Mouse (Mus musculus) cerebellum, adult 8-10 months (tissue): ENCODE data around the gene Dnal4.

ENCODE experiments used
- DNase-seq: peaks from one replicate; pipeline ENCODE4 v3.0.0; 2022

Gene Dnal4

DNA sequence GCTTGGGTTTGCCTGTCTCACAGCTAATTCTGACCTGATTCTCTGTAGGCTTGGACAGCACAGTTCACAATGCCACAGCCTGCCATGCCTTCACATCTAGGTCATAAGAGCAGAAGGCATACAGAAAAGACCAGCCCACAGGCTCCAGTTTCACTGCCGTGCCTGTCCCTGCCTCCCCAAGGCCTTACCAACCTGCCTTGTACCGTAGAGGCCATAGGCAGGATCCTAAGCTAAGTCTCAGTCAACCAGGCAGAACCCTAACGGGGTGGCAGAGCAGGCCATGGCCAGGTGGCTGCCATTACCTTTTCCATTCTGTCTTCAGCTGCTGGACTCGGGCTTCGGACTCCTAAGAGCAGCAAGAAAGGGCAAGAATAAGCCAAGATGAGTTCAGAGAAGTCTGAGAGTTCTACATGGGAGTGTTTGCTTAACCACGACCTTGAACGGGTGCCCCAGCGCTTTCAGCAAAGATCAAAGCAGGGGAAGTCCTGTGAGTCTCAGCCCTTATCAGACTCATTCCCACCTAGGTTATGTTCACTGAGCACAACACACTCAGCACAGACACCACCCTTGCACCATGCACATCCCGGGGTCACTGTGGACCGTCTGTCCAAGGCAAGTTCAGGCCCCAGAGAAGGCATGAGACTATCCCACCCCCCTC, 48.8 kb downstream of the Dnal4 start:
- DNase-seq: no peak

DNA sequence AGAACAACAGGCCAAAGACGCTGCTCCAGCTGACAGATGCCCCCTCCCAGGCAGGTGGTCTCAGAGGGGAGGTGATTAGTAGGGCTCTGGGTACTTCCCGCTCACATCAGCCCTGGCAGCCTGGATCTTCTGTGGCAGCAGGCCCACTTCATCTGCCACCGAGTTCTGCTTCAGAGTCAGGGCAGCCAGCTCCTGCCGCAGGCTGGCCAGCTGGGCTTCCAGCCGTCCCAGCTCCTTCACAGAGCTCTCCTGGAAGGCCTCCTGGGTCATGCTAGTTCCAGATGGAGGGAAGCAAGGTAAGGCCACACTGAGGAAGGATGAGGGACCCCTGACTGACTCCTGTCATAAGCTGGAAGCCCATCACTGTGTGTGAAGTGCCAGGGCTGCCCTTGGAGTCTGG, 49.3 kb downstream of the Dnal4 start:
- no peak for DNase-seq

DNA sequence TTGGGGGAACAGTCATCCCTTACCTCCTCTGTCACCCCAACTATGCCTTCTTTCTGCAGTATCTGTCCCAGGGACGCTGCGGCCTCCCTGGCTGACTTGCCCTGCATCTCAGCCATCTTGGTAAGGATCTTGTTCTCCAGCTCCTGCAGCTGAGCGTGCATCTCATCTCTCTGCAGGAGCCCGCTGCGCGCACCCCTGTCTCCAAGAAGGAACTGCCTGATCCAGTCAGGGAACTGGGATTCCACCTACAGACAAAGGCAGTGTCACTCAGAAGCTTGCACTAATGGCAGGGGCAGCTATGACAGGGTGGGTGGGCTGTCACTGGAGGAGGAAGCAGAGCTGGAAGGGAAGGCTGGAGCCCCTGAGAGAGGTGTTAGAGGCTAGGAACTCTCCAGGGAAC, 49.8 kb downstream of the Dnal4 start:
- DNase-seq: no peak

DNA sequence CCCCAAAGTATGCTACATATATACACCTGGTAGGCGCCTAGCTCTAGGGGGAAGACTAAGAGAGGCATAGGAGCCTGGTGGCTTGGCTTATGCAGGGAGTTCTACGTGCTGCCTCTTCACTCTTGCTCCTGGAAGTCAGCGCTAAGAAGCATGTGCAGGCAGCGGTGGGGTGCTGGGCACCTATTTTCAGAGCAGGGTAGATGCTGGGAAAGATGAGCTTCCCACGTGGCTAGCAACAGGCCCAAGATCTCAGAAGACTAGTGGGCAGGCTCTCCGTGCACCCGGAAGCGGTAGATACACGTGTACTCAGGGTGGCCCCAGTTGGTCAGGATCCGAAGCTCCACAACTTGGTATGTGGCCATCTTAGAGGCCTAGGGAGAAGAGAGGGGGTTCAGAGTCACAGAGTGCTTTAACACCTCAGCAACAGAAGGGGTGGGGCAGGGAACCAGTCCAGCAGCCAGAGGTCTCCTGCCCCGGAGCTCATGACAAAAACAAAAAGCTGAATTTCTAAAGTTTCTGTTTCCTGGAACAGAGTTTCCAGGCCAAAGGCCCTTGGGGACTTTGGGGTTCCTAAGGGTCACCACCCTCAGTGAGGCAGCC, 52.4 kb downstream of the Dnal4 start:
- DNase-seq: no peak

DNA sequence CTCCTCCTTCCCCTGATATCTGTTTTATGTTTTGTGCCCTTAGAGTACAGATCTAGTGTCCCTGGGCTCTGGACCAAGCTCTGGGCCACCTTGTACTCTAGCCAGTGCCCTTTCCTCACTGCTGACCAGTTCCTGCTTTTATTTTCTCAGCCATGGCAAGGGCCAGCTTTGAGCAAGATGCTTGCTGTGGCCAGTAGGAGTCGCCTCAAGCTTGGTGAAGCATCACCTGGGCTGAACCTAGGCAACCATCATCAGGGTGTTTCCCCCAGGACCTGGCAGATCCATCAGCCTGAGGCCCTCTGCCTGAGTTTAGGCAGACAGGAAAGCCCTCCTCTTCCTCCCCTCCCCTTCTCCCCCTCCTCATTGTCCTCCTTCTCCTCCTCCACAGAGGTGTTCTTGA, 54.2 kb downstream of the Dnal4 start:
- DNase-seq: no peak

DNA sequence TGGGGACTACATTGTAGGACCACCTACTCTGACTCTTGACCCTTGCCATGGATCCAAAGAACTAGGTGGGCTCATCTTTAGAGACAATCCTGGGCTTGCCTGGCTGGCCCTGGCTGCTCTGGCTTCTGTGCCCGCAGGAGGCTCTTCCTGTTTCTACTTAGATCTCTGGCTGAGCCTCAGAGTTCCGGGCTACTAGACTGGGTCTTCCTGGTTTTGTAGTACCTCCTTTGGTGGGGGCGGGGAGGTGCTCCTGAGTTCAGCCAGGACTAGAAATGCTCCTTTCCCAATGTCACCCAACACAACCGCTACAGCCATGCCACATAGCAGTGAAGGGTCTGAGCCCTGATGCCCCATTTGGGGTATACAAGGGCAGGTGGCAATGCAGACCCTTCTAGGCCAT, 56.9 kb downstream of the Dnal4 start:
- no peak for DNase-seq

DNA sequence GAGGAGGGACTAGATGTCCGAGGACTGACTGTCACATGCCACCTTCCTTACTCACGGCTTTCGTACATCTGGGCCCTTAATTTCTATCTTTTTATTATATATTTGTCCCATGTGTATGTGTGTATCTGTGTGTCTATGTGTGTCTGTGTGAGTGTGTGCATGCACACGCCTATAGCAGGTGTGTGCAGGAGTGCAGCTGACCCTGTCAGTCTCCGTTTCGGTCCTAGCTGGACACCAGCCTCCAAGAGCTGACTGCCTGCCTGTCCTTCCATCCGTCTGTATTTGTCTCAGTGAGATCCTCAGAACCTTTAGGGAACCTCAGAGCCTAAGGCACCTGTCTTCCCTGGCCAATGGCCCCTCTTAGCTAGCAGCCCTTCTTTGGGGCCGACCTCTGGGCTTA, 57.4 kb downstream of the Dnal4 start:
- no peak for DNase-seq

DNA sequence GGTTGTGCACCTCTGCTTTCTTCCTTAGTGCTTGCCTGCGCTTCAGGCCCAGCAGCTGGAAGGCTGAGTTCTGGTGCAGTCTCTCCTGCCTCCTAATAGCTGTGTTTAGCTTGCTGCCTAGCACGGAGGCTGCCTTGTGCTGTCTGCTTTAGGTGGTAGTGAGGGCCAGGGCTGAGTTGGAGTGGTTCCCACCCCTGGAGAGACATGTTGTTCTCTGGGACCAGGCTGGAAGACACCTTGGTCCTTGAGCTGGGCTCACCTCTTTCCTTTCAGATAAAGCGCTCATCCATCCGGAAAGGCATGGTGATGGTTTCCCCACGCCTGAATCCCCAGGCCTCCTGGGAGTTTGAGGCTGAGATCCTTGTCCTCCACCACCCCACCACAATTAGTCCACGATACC, 60.9 kb downstream of the Dnal4 start:
- peak; percentile 58 for DNase-seq

DNA sequence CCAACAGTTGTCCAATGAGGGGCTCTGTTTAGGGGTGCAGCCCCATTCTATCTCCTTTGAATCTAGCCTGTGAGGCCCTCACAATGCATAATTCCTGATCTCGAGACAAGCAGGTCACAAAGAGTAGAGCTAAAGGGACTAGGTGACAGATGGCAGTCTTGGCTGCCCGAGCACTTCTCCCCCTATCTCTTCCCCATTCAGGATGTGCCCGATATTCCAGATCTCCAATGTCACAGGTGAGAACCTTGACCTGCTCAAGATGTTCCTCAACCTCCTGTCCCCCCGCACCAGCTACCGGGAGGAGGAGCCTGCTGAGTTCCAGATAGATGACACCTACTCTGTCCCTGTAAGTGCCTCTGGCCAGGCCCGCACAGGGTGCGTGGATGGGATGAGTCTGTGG, 62.0 kb downstream of the Dnal4 start:
- DNase-seq: peak; percentile 55
